Mouse (Mus musculus) embryonic fibroblast, embryonic 13.5 days (primary cell): ENCODE measurements around the gene Nubp1. TPM values are rescaled to one million over a fixed set of nuclear protein-coding genes. Genes with fewer than 3 reads are reported as not detected.

ENCODE experiments used
- H3K27ac ChIP-seq: 2 replicates; pipeline ENCODE4 v1.5.1; 2012; ENCODE audit warnings: low read length, control low read depth, inconsistent platforms; ENCODE audit not compliant: insufficient read depth
- H3K4me1 ChIP-seq: 2 replicates; pipeline ENCODE4 v1.6.1; 2011; ENCODE audit warnings: low read length; ENCODE audit not compliant: control insufficient read depth, insufficient read depth
- H3K4me3 ChIP-seq: 2 replicates; pipeline ENCODE4 v1.5.1; 2011; ENCODE audit warnings: mild to moderate bottlenecking, control low read depth, low read length; ENCODE audit not compliant: insufficient read depth
- CTCF ChIP-seq: IDR thresholded peaks from 2 replicates; pipeline ENCODE4 v1.5.1; 2011; ENCODE audit warnings: mild to moderate bottlenecking, control low read depth, low read length, moderate library complexity, borderline replicate concordance; ENCODE audit not compliant: insufficient read depth
- POLR2A ChIP-seq: IDR thresholded peaks from 2 replicates; pipeline ENCODE4 v1.6.1; 2011; ENCODE audit warnings: low read depth, mild to moderate bottlenecking, control low read depth, low read length, moderate library complexity
- polyA plus RNA-seq: library from polyadenylated mRNA; stranded (reverse); fragments of >200 nt; gene quantifications from 2 replicates; pipeline ENCODE4 v1.2.4, GENCODE M21; 2011; ENCODE audit warnings: low read depth; ENCODE audit not compliant: missing spikeins, insufficient read length

Gene Nubp1
- polyA plus RNA-seq, 1 experiment = 19.9 TPM

GRCm38 (mm10) chr16:10443723-10444122 lies 32.0 kb downstream of the Nubp1 start:
- Histone ChIP-seq H3K27ac (no peak overlapping the region), H3K4me3 (no peak overlapping the region), H3K4me1 (no peaks in the 10 kb centered on the region)
- TF ChIP-seq POLR2A (no peak), CTCF (no peak)

DNA sequence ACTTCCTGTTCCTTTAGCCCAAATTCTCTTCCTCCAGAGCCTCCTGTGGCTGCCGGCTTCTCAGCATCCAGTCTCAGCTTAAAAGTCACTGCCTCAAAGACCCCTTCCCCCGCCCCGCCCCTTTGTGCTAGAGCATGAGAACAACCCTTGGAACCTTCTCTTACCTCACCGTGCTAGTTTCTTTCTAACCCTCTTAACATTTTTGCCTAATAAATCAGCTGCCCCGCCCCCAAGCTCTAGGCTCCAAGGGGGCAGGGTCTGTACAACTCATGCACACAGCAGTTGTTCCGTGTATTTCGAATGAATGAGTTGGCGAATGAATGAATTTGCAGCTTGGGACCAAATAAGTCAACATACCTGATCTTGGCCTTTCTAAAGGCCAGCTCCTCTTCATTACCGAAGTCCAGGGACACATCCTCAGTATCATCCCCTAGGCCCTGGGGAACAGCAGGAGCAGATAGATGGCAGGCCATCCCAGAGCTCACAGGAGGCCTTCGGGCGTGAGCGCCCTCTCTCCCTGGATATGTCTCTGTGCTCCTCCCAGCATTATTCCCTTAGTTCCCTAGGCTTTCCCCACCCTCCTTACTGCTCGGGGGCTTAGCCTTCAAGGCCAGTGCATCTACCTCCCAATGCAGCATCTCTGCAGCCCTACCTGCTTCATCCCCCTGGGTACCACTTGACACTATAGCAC lies 35.0 kb downstream of the Nubp1 start:
- TF ChIP-seq POLR2A (no peak), CTCF (no peak)
- H3K27ac ChIP-seq = peak overlapping the region; percentile 35
- H3K4me1 ChIP-seq = no peaks in the 10 kb centered on the region
- peak overlapping the region; percentile 40 for H3K4me3 ChIP-seq

DNA sequence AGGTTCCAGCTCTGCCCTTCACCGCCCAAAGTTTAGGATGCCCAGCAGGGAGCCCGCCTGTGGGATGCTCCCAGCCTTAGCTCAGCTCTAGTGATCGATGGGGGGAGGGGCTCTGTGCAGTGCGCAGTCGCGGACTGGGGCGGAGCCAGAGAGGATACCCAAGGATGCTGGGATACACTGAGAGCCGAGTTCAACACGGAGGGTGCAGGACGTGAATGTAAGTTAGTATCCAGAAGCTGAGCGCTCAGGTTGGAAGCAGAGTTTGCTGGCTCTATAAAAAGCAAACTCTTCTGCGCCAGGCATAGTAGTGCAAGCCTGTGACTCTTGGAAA lies 35.5 kb downstream of the Nubp1 start, which contains the start of gene Tvp23a:
Gene Tvp23a (minus strand): TSS at position 99 of the 331 bp plus-strand sequence.
- TF ChIP-seq POLR2A (peak; percentile 99), CTCF (no peak)
- Histone ChIP-seq H3K4me1 (no peaks in the 10 kb centered on the region), H3K4me3 (peak within 1 kb of the TSS; percentile 40), H3K27ac (peak within 1 kb of the TSS; percentile 35)

GRCm38 (mm10) chr16:10447781-10448180 lies 36.0 kb downstream of the Nubp1 start:
- H3K27ac ChIP-seq = no peak overlapping the region
- peak overlapping the region; percentile 38 for H3K4me3 ChIP-seq
- TF ChIP-seq POLR2A = no peak
- TF ChIP-seq CTCF = no peak

DNA sequence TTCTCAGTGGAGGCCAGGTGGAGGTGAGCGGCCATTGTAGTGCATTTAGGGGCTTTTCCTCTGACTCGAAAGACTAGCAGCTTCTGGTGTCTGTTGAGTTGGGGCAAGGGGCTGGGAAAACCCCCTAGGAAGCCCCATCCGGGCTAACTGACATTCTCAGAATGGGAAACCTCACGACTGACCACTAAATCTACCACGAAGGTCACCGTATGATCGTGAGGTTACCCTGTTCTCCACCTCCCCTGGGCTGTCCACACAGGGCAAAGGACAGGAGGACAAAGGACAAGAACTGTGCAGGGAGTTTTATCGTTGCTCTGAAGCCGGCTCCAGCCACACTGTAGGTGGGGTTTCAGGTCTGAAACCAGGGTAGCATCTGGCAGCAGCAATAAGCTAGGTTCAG lies 37.2 kb downstream of the Nubp1 start:
- no peaks in the 10 kb centered on the region for H3K4me1 ChIP-seq
- no peak overlapping the region for H3K27ac ChIP-seq
- no peak overlapping the region for H3K4me3 ChIP-seq
- TF ChIP-seq POLR2A = no peak
- TF ChIP-seq CTCF = no peak

More at GRCm38 (mm10) chr16:10447781-10448180, 36.0 kb downstream of the Nubp1 start:
- H3K4me1 ChIP-seq = no peaks in the 10 kb centered on the region

GRCm38 (mm10) chr16:10451906-10452305 lies 40.2 kb downstream of the Nubp1 start:
- H3K4me1 ChIP-seq = no peaks in the 10 kb centered on the region
- no peak overlapping the region for H3K27ac ChIP-seq
- no peak for TF ChIP-seq POLR2A
- TF ChIP-seq CTCF = no peak
- H3K4me3 ChIP-seq = no peak overlapping the region

DNA sequence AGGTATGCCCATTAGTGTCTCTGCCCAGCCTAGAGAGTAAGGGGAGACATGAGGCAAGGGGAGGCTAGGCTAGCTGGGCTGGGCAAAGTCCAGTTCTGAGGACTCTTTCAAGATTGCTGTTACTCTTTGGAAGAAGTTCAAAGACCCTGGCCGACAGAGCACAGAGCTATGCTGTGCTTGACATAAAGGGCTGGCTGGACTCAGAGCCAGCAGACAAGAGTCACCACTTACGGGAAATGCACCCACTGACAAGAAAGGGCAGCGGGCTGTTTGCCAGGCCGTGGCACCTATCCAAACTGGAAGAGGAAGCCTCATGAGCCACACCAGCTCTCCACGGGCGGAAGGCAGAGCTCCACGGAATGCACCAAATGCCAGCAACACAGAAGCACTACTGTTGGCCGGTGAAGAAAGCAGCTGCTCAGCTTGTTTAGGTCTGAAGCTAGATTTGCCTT lies 40.7 kb downstream of the Nubp1 start:
- TF ChIP-seq CTCF (no peak), POLR2A (no peak)
- Histone ChIP-seq H3K4me1 (no peaks in the 10 kb centered on the region), H3K4me3 (no peak overlapping the region), H3K27ac (no peak overlapping the region; the same call in 1 of the 2 replicates)

- H3K4me1 ChIP-seq = no peaks in the 10 kb centered on the region
- TF ChIP-seq POLR2A (no peak), CTCF (no peak)
- no peak overlapping the region for H3K27ac ChIP-seq
- H3K4me3 ChIP-seq = no peak overlapping the region
These were observed 42.3 kb downstream of the Nubp1 start for GRCm38 (mm10) chr16:10453872-10454582.

- no peak overlapping the region for H3K4me3 ChIP-seq
- H3K4me1 ChIP-seq = no peaks in the 10 kb centered on the region
- H3K27ac ChIP-seq = no peak overlapping the region
- no peak for TF ChIP-seq CTCF
- TF ChIP-seq POLR2A = no peak
These were observed 42.8 kb downstream of the Nubp1 start for GRCm38 (mm10) chr16:10454583-10454974.

- peaks cover 2% of the 10 kb centered on the region; the same call in 1 of the 2 replicates for H3K4me1 ChIP-seq
- TF ChIP-seq CTCF = no peak
- TF ChIP-seq POLR2A = no peak
- no peak overlapping the region for H3K27ac ChIP-seq
- H3K4me3 ChIP-seq = no peak overlapping the region
These were observed 48.4 kb downstream of the Nubp1 start for GRCm38 (mm10) chr16:10460188-10460587.
